Mouse (Mus musculus) 3T3-L1 (cell line): ENCODE results near the gene Kcne3.

Experiments
- DNase-seq: peaks from one replicate; pipeline ENCODE4 v3.0.0-alpha.2; 2015; ENCODE audit warnings: low read depth, low spot score

Kcne3 gene

GRCm38 (mm10) chr7:100181614-100182013 is 5.3 kb downstream of the Kcne3 start:
- no peak for DNase-seq

- DNase-seq: no peak
Measured at GRCm38 (mm10) chr7:100182388-100182787, 6.1 kb downstream of the Kcne3 start.

- DNase-seq: peak; percentile 63
Measured at GRCm38 (mm10) chr7:100187601-100188000, 11.3 kb downstream of the Kcne3 start.

- no peak for DNase-seq
Measured at GRCm38 (mm10) chr7:100190167-100190566, 13.9 kb downstream of the Kcne3 start.

- DNase-seq: peak; percentile 68
Measured at GRCm38 (mm10) chr7:100190778-100191177, 14.5 kb downstream of the Kcne3 start.

GRCm38 (mm10) chr7:100201191-100201590 is 24.9 kb downstream of the Kcne3 start:
- DNase-seq: no peak

GRCm38 (mm10) chr7:100203616-100204015 is 27.3 kb downstream of the Kcne3 start:
- DNase-seq: no peak

- no peak for DNase-seq
Measured at GRCm38 (mm10) chr7:100204871-100205270, 28.6 kb downstream of the Kcne3 start.

- no peak for DNase-seq
Measured at GRCm38 (mm10) chr7:100206144-100206543, 29.8 kb downstream of the Kcne3 start.

- DNase-seq: no peak
Measured at GRCm38 (mm10) chr7:100207886-100208285, 31.6 kb downstream of the Kcne3 start.

GRCm38 (mm10) chr7:100214310-100214709 is 38.0 kb downstream of the Kcne3 start:
- DNase-seq: no peak

- no peak for DNase-seq
Measured at GRCm38 (mm10) chr7:100215116-100215732, 38.9 kb downstream of the Kcne3 start.

- DNase-seq: no peak
Measured at GRCm38 (mm10) chr7:100215976-100216375, 39.7 kb downstream of the Kcne3 start.

- DNase-seq: no peak
Measured at GRCm38 (mm10) chr7:100216601-100217565, 40.6 kb downstream of the Kcne3 start.

- DNase-seq: peak; percentile 91
Measured at GRCm38 (mm10) chr7:100227158-100227875, 51.0 kb downstream of the Kcne3 start, which contains the start of gene Pgm2l1. Gene Pgm2l1, plus strand, starts transcription at chr7:100227394.

GRCm38 (mm10) chr7:100227896-100228525 is 51.7 kb downstream of the Kcne3 start:
- peak; percentile 4 for DNase-seq

- DNase-seq: no peak
Measured at GRCm38 (mm10) chr7:100228957-100229356, 52.7 kb downstream of the Kcne3 start.

- no peak for DNase-seq
Measured at GRCm38 (mm10) chr7:100230646-100231045, 54.3 kb downstream of the Kcne3 start.

GRCm38 (mm10) chr7:100231661-100232060 is 55.4 kb downstream of the Kcne3 start:
- no peak for DNase-seq

- DNase-seq: no peak
Measured at GRCm38 (mm10) chr7:100233681-100234080, 57.4 kb downstream of the Kcne3 start.
